Mouse (Mus musculus) stomach, embryonic 16.5 days (tissue): Measurements from ENCODE around the gene Armc7. TPM values are rescaled to one million over a fixed set of nuclear protein-coding genes. Genes with fewer than 3 reads are reported as not detected.

Experiments
- ATAC-seq: fragments of 200-750 bp; cut with Nextera tagmentation; 2 replicates; pipeline ENCODE4 v1.8.0; 2017; ENCODE audit warnings: moderate number of reproducible peaks, moderate TSS enrichment; ENCODE audit not compliant: insufficient read depth, low FRiP score
- H3K27ac ChIP-seq: fragments of 300-500 bp; sonication (generic); 2 replicates; pipeline ENCODE4 v1.5.1; 2014; ENCODE audit warnings: low read length
- H3K27me3 ChIP-seq: fragments of 300-500 bp; sonication (generic); 2 replicates; pipeline ENCODE4 v1.6.1; 2014; ENCODE audit warnings: low read length, control low read depth, mixed read lengths; ENCODE audit not compliant: control insufficient read depth, insufficient read depth
- H3K36me3 ChIP-seq: fragments of 300-500 bp; sonication (generic); 2 replicates; pipeline ENCODE4 v1.6.1; 2014; ENCODE audit warnings: low read length; ENCODE audit not compliant: control insufficient read depth, insufficient read depth
- H3K4me1 ChIP-seq: fragments of 300-500 bp; sonication (generic); 2 replicates; pipeline ENCODE4 v1.6.1; 2014; ENCODE audit warnings: low read length, control low read depth, mixed read lengths; ENCODE audit not compliant: control insufficient read depth, insufficient read depth
- H3K4me2 ChIP-seq: fragments of 300-500 bp; sonication (generic); 2 replicates; pipeline ENCODE4 v1.6.1; 2014; ENCODE audit warnings: low read depth, low read length, mixed read lengths
- H3K4me3 ChIP-seq: fragments of 300-500 bp; sonication (generic); replicated peaks from 2 replicates; pipeline ENCODE4 v1.5.1; 2014; ENCODE audit warnings: mild to moderate bottlenecking, low read length
- H3K9ac ChIP-seq: fragments of 300-500 bp; sonication (generic); 2 replicates; pipeline ENCODE4 v1.6.1; 2014; ENCODE audit warnings: low read length
- H3K9me3 ChIP-seq: fragments of 300-500 bp; sonication (generic); replicated peaks from 2 replicates; pipeline ENCODE4 v1.6.1; 2016; ENCODE audit warnings: low read length, control low read depth; ENCODE audit not compliant: control insufficient read depth
- WGBS: fragments of 180-500 bp; shearing (Covaris S2); extraction: QIAGEN DNeasy Blood & Tissue Kit; methylation state at CpG from one replicate; pipeline ENCODE4 v1.1.7; 2014; 5-methylcytosine and 5-hydroxymethylcytosine counted together
- polyA plus RNA-seq: library from polyadenylated mRNA; unstranded; fragments of >200 nt; fragmentation: Nextera tagmentation; extraction: Ambion mirVana; gene quantifications from 2 replicates; pipeline ENCODE4 v1.2.1, GENCODE M21; 2015

The Armc7 gene
- polyA plus RNA-seq: 7.9 and 8.0 TPM in 2 replicates

- Histone ChIP-seq H3K27ac (peak within 1 kb of the TSS; percentile 65), H3K27me3 (no peaks in the 10 kb centered on the region), H3K9ac (peak within 1 kb of the TSS; percentile 73), H3K9me3 (no peaks in the 10 kb centered on the region), H3K36me3 (no peaks in the 10 kb centered on the region), H3K4me3 (peak within 1 kb of the TSS; percentile 78), H3K4me1 (peaks cover 25% of the 10 kb centered on the region), H3K4me2 (peak within 1 kb of the TSS; percentile 81)
- under 1% methylated on average over 26 of the region's 26 CpGs for WGBS
- peak; percentile 96 for ATAC-seq
Observed at GRCm38 (mm10) chr11:115475025-115475757, at the start of gene Armc7. TSS of gene Armc7 (plus strand) at chr11:115475667.

DNA sequence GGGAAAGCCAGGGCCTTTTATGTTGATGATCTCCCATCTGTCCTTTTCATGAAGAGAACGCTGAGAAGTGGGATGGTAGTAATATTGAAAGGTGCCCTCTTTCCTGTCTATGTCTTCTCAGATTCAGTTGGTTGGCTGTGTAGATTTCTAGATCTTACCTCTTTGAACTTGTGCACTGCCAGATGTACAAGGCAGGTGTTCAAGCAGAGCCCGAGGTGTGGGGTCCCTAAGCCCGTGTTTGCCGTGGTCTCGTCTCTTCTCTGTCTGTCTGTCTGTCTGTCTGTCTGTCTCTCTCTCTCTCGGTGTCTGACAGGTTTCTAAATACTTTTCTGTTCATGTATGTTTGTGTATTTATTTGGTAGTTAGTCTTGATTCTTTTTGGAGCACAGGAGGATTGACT lies 49.8 kb upstream of the Armc7 start:
- 93% methylated on average over 6 of the region's 6 CpGs for WGBS
- Histone ChIP-seq H3K27me3 (no peaks in the 10 kb centered on the region), H3K27ac (no peak overlapping the region), H3K36me3 (peaks cover 7% of the 10 kb centered on the region), H3K4me3 (no peak overlapping the region), H3K4me2 (no peak overlapping the region), H3K4me1 (peaks cover 12% of the 10 kb centered on the region), H3K9me3 (no peaks in the 10 kb centered on the region), H3K9ac (no peak overlapping the region)
- no peak for ATAC-seq

GRCm38 (mm10) chr11:115427482-115428331 lies 47.8 kb upstream of the Armc7 start:
- no peaks in the 10 kb centered on the region; the same call in 1 of the 2 replicates for H3K4me1 ChIP-seq
- no peak overlapping the region for H3K4me3 ChIP-seq
- peaks cover 13% of the 10 kb centered on the region for H3K36me3 ChIP-seq
- no peaks in the 10 kb centered on the region for H3K9me3 ChIP-seq
- H3K27me3 ChIP-seq: no peaks in the 10 kb centered on the region
- H3K9ac ChIP-seq: no peak overlapping the region
- peak overlapping the region; percentile 3; the same call in 1 of the 2 replicates for H3K4me2 ChIP-seq
- WGBS: 43% methylated on average over 20 of the region's 20 CpGs
- peak overlapping the region; percentile 48 for H3K27ac ChIP-seq
- peak; percentile 63; the same call in 1 of the 2 replicates for ATAC-seq

DNA sequence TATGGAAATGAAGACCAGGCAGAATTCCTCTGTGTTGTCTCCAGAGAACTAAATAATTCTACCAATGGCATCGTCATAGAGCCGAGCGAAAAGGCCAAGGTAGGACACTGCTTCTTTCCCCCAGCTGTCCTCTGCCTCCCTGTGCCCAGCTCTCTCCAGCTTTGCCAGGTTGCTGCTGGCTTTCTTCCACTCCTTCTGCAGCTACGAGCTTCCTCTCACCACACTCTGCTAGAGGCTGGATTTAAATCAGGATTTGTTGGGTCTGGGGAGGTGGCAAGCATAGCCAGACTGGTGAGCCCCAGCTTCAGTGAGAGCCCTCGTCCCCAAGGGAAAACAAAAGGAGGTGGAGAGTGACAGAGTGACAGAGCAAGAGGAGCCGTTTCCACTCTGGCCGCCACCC lies 46.2 kb upstream of the Armc7 start:
- H3K36me3 ChIP-seq: peaks cover 13% of the 10 kb centered on the region
- 82% methylated on average over 7 of the region's 7 CpGs for WGBS
- H3K27me3 ChIP-seq: no peaks in the 10 kb centered on the region
- H3K27ac ChIP-seq: no peak overlapping the region
- H3K9me3 ChIP-seq: no peaks in the 10 kb centered on the region
- H3K4me1 ChIP-seq: no peaks in the 10 kb centered on the region; the same call in 1 of the 2 replicates
- H3K4me2 ChIP-seq: no peak overlapping the region
- H3K4me3 ChIP-seq: no peak overlapping the region
- ATAC-seq: no peak
- H3K9ac ChIP-seq: no peak overlapping the region

DNA sequence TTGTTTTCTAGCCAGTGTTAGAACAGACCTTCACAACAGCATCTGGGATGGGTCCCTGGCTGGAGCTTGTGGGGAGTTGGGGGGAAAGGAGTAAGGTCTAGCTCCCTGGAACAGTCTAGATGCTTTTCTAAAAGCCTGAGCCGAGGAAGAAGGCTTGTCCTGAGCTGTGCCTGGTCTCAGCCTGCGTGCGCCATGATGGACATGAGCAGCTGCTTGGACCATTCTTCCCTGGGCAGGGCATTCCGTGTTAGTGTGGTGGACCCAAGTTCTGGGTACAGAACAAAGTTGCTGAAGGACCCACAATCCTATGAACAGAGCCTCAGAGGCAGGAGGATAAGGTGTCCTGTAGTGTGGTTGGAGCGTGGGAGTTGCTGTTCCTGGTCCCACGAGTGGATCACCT lies 44.9 kb upstream of the Armc7 start:
- H3K9me3 ChIP-seq: no peaks in the 10 kb centered on the region
- peaks cover 2% of the 10 kb centered on the region for H3K4me1 ChIP-seq
- no peak overlapping the region for H3K27ac ChIP-seq
- H3K36me3 ChIP-seq: peaks cover 13% of the 10 kb centered on the region
- no peak overlapping the region for H3K4me3 ChIP-seq
- WGBS: 95% methylated on average over 6 of the region's 6 CpGs
- ATAC-seq: no peak
- no peaks in the 10 kb centered on the region for H3K27me3 ChIP-seq
- no peak overlapping the region for H3K4me2 ChIP-seq
- H3K9ac ChIP-seq: no peak overlapping the region

DNA sequence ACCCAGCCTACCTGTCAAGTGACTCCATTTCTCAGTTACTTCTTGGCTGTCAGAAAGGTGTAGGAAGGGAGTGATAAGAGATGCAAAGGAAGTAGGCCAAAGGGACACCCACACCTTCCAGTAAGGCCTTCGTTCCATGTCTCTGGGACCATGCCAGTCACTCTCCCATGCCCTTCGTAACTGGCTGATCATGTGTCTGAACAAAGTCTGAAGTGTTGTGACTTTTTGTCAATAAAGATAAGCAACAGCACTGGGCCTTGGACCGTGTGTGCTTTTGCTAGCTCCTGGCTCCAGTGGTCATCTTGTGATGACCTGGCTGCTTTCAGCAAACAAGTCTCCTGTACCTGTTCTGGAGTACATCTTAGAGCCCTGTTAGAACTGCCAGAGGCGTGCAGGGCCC lies 42.7 kb upstream of the Armc7 start:
- no peaks in the 10 kb centered on the region for H3K27me3 ChIP-seq
- peaks cover 9% of the 10 kb centered on the region for H3K4me1 ChIP-seq
- no peak overlapping the region for H3K4me3 ChIP-seq
- WGBS: 58% methylated on average over 4 of the region's 4 CpGs
- H3K36me3 ChIP-seq: peaks cover 9% of the 10 kb centered on the region; the same call in 1 of the 2 replicates
- H3K27ac ChIP-seq: no peak overlapping the region
- ATAC-seq: peak; percentile 9; the same call in 1 of the 2 replicates
- no peak overlapping the region for H3K9ac ChIP-seq
- H3K9me3 ChIP-seq: no peaks in the 10 kb centered on the region
- no peak overlapping the region for H3K4me2 ChIP-seq

- Histone ChIP-seq H3K4me1 (peaks cover 9% of the 10 kb centered on the region), H3K4me2 (no peak overlapping the region), H3K4me3 (no peak overlapping the region), H3K27ac (0 out of 2 replicates have a peak overlapping the region, but pooled peaks have one; percentile 10), H3K9me3 (no peaks in the 10 kb centered on the region), H3K36me3 (peaks cover 9% of the 10 kb centered on the region; the same call in 1 of the 2 replicates), H3K27me3 (no peaks in the 10 kb centered on the region), H3K9ac (no peak overlapping the region)
- 68% methylated on average over 6 of the region's 6 CpGs for WGBS
- peak; percentile 26; the same call in 1 of the 2 replicates for ATAC-seq
Observed at GRCm38 (mm10) chr11:115433342-115433741, 42.1 kb upstream of the Armc7 start.

DNA sequence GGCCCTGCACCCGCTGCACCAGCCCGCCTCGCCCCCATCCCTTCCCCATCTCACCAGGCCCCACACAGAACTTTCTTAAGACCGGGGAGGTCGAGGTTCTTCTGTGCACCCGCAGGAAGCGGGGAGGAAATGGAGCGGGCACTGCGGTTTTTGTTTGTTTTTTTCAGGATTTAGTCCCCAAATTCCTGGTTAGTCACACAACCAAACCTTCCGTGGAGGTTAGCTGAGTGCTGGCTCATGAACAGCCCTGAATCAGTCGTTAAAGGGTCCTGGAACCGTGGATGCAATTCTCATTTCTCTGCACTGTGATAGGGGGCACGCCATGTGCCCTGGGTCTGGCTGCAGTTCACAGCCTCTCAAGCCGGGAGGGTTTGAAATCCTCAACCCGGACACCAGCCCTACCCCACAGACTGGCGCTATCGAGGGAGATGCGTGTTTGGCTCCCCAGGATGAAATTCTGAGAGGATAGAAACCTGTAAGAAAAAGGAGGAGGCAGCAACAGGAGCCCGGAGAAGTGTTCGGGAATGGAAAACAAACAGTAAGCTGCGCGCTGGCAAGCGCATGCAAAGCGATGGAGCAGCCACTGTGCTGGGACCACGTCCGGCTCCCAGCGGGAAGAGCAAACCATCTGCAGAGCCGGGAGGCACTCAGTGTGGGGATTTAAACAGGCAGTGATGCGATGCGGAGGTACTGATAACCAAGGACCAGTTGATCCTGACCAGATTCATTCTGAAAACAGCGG lies 39.7 kb upstream of the Armc7 start:
- no peaks in the 10 kb centered on the region for H3K27me3 ChIP-seq
- no peaks in the 10 kb centered on the region for H3K9me3 ChIP-seq
- H3K9ac ChIP-seq: peak overlapping the region; percentile 61
- WGBS: 6% methylated on average over 31 of the region's 31 CpGs
- H3K27ac ChIP-seq: no peak overlapping the region
- peak overlapping the region; percentile 32 for H3K4me3 ChIP-seq
- no peak for ATAC-seq
- peaks cover 6% of the 10 kb centered on the region; the same call in 1 of the 2 replicates for H3K36me3 ChIP-seq
- H3K4me1 ChIP-seq: peaks cover 9% of the 10 kb centered on the region
- H3K4me2 ChIP-seq: peak overlapping the region; percentile 49
